Mouse (Mus musculus): ENCODE measurements around the gene Pla2g4a.

- TF ChIP-seq POLR2A (IDR thresholded peaks at IDR 0.05; ENCODE audit: control insufficient read depth, low read depth, low read length) (no peak), CTCF (IDR thresholded peaks at IDR 0.05; ENCODE audit: control insufficient read depth, insufficient read depth, insufficient replicate concordance, low read depth, low read length) (no peak)
These were observed 147.3 kb downstream of the Pla2g4a start for GRCm38 (mm10) chr1:149813616-149814345.
